Mouse (Mus musculus): ENCODE measurements around the gene Cdh13. TPM values are rescaled to one million over a fixed set of nuclear protein-coding genes. Genes with fewer than 3 reads are reported as not detected.

Gene Cdh13
- polyA plus RNA-seq, 1 experiment, result 9.4 TPM

DNA sequence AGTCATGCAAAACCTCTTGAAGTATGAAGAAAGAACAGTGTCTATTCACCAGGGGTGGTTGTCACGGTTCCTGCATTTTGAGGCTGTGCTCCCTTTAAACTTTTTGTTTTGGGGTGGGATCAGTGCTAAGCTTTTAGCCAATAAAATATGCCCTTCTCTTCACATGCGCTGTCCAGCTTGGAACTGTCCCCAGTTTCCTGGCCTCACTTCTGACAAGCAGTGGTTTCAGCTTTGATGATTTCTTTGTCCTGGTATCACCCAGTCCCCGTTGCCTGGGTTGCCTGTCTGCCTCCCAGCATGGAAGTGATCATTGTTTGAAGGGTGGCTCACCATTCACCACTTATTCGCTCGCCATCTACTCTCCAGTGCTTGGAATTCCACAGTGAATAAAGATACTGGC lies 156.3 kb downstream of the Cdh13 start:
- Histone ChIP-seq H3K79me3 (ENCODE audit: low read depth) (peaks cover 1% of the 10 kb centered on the region), H3K27me3 (ENCODE audit: control insufficient read depth, insufficient read depth, insufficient read length) (no peaks in the 10 kb centered on the region), H3K4me3 (ENCODE audit: insufficient read depth, poor library complexity, severe bottlenecking) (no peak overlapping the region), H3K79me2 (ENCODE audit: control insufficient read depth, insufficient read depth) (no peaks in the 10 kb centered on the region), H3K36me3 (ENCODE audit: control insufficient read depth, insufficient read depth) (no peaks in the 10 kb centered on the region), H3ac (ENCODE audit: control insufficient read depth, insufficient read length, low read depth) (no peak overlapping the region)
- TF ChIP-seq USF1 (IDR thresholded peaks at IDR 0.05; ENCODE audit: low read depth) (no peak), FOSL1 (IDR thresholded peaks at IDR 0.05; ENCODE audit: insufficient read depth, low read length, poor library complexity, severe bottlenecking) (no peak), CEBPB (IDR thresholded peaks at IDR 0.05; ENCODE audit: low read depth) (no peak), CTCF (IDR thresholded peaks at IDR 0.05; ENCODE audit: control insufficient read depth, insufficient read depth, insufficient read length) (no peak), MAX (IDR thresholded peaks at IDR 0.05) (no peak), MYOD1 (IDR thresholded peaks at IDR 0.05; ENCODE audit: control insufficient read depth, insufficient read length, low read depth) (no peak), MYOG (IDR thresholded peaks at IDR 0.05; ENCODE audit: control insufficient read depth, extremely low read depth, insufficient read length) (no peak)

DNA sequence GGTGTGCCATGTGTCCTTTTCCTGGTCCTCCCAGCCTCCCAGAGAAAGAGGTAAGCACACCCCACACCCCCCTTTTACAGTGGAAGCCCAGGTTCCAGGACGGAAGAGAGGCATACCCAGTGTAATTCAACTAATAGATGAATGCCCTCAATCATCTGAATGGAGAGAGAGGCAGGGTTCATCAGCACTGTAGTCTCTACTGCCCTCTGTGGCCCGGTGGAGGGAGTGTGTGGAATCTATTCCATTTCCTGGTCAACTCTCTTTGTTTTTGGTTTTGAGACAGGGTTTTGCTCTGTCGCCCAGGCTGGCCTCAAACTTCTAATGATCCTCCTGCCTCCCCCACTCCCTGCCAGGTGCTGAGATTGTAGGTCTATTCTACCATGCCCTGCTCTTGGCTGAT lies 159.8 kb downstream of the Cdh13 start:
- Histone ChIP-seq H3K79me3 (ENCODE audit: low read depth) (peaks cover 5% of the 10 kb centered on the region), H3K79me2 (ENCODE audit: control insufficient read depth, insufficient read depth) (no peaks in the 10 kb centered on the region), H3K27me3 (ENCODE audit: control insufficient read depth, insufficient read depth, insufficient read length) (no peaks in the 10 kb centered on the region), H3ac (ENCODE audit: control insufficient read depth, insufficient read length, low read depth) (no peak overlapping the region), H3K36me3 (ENCODE audit: control insufficient read depth, insufficient read depth) (no peaks in the 10 kb centered on the region), H3K4me3 (ENCODE audit: insufficient read depth, poor library complexity, severe bottlenecking) (no peak overlapping the region)
- no peak for TF ChIP-seq CEBPB (IDR thresholded peaks at IDR 0.05; ENCODE audit: low read depth)
- no peak for TF ChIP-seq USF1 (IDR thresholded peaks at IDR 0.05; ENCODE audit: low read depth)
- peak; percentile 29 for TF ChIP-seq CTCF (IDR thresholded peaks at IDR 0.05; ENCODE audit: control insufficient read depth, insufficient read depth, insufficient read length)
- TF ChIP-seq MYOG (IDR thresholded peaks at IDR 0.05; ENCODE audit: control insufficient read depth, extremely low read depth, insufficient read length), result no peak
- TF ChIP-seq FOSL1 (IDR thresholded peaks at IDR 0.05; ENCODE audit: insufficient read depth, low read length, poor library complexity, severe bottlenecking), result no peak
- TF ChIP-seq MYOD1 (IDR thresholded peaks at IDR 0.05; ENCODE audit: control insufficient read depth, insufficient read length, low read depth), result no peak

DNA sequence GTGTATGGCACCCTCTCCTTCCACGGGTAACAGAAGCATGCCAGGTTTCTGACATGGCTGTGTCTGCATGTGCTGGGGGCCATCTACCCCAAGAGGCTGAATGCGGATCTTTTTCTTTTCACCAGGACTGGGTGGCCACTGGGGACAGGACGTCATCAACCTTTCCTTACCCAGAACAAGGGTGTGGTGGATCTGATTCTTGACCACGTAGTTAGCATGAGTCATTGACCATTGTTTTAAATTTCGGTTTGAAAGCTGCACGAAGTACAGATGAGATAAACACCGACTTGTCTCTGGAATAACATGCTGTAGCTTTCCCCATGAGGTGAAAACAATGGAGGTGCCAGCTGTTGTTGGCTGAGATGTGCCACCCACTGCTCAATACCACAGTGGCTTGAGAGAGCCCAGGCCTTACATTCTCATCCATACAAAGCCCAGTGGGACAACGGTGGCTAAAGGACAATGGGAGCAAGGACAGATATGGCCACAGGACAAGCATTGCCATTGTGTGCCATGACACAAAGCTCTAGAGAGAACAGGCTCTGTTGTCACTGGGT lies 161.2 kb downstream of the Cdh13 start:
- no peak overlapping the region for H3ac ChIP-seq (ENCODE audit: control insufficient read depth, insufficient read length, low read depth)
- no peak overlapping the region for H3K4me3 ChIP-seq (ENCODE audit: insufficient read depth, poor library complexity, severe bottlenecking)
- H3K79me2 ChIP-seq (ENCODE audit: control insufficient read depth, insufficient read depth), result no peaks in the 10 kb centered on the region
- no peaks in the 10 kb centered on the region for H3K27me3 ChIP-seq (ENCODE audit: control insufficient read depth, insufficient read depth, insufficient read length)
- peaks cover 5% of the 10 kb centered on the region for H3K79me3 ChIP-seq (ENCODE audit: low read depth)
- no peaks in the 10 kb centered on the region for H3K36me3 ChIP-seq (ENCODE audit: control insufficient read depth, insufficient read depth)
- TF ChIP-seq MAX (IDR thresholded peaks at IDR 0.05) (peak; percentile 72), CEBPB (IDR thresholded peaks at IDR 0.05; ENCODE audit: low read depth) (no peak), CTCF (IDR thresholded peaks at IDR 0.05; ENCODE audit: control insufficient read depth, insufficient read depth, insufficient read length) (no peak), MYOD1 (IDR thresholded peaks at IDR 0.05; ENCODE audit: control insufficient read depth, insufficient read length, low read depth) (peak; percentile 87), MYOG (IDR thresholded peaks at IDR 0.05; ENCODE audit: control insufficient read depth, extremely low read depth, insufficient read length) (no peak), FOSL1 (IDR thresholded peaks at IDR 0.05; ENCODE audit: insufficient read depth, low read length, poor library complexity, severe bottlenecking) (peak; percentile 36), USF1 (IDR thresholded peaks at IDR 0.05; ENCODE audit: low read depth) (no peak)

DNA sequence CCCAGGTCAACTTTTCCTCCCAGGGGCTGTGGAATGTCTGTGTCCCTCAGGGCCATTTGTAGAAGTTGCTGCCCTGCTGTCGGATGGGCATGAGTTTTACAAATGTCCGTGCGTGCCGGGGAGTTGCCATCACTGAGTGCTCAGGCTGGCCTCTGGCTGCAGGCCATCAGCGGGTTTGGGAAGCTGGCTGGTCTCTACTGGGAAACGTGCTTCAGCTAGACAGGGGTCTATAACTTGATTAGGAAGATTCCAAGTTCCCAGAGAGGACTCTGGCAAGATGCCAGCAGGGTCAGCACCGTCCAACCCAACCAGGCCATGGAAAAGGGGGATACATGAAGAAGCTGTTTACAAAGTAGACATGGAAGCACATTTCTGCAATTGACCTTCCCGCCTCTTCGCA lies 163.0 kb downstream of the Cdh13 start:
- TF ChIP-seq FOSL1 (IDR thresholded peaks at IDR 0.05; ENCODE audit: insufficient read depth, low read length, poor library complexity, severe bottlenecking), result no peak
- TF ChIP-seq MYOD1 (IDR thresholded peaks at IDR 0.05; ENCODE audit: control insufficient read depth, insufficient read length, low read depth), result no peak
- TF ChIP-seq CTCF (IDR thresholded peaks at IDR 0.05; ENCODE audit: control insufficient read depth, insufficient read depth, insufficient read length), result no peak
- peaks cover 5% of the 10 kb centered on the region for H3K79me3 ChIP-seq (ENCODE audit: low read depth)
- no peak overlapping the region for H3K4me3 ChIP-seq (ENCODE audit: insufficient read depth, poor library complexity, severe bottlenecking)
- H3K36me3 ChIP-seq (ENCODE audit: control insufficient read depth, insufficient read depth), result no peaks in the 10 kb centered on the region
- H3ac ChIP-seq (ENCODE audit: control insufficient read depth, insufficient read length, low read depth), result no peak overlapping the region
- no peaks in the 10 kb centered on the region for H3K27me3 ChIP-seq (ENCODE audit: control insufficient read depth, insufficient read depth, insufficient read length)
- H3K79me2 ChIP-seq (ENCODE audit: control insufficient read depth, insufficient read depth), result no peaks in the 10 kb centered on the region

DNA sequence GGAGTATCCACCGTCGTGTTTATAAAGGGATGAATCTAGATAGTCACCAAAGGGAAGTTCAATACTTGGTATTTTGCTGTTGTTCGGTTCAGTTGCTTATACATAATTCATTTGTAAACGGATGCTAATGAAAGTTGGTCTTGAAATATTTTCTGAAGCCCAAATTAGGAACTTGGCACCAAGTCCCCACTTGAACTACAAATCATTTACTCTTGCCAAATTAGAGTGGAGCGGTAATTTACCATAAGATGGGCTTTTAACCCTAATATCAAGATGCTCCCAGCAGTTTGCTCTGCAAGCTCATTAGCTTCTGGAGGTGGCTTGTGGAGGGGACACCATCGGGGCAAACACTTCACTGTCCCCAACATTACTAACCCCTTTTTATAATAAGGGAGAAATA lies 164.5 kb downstream of the Cdh13 start:
- no peak overlapping the region for H3K4me3 ChIP-seq (ENCODE audit: insufficient read depth, poor library complexity, severe bottlenecking)
- TF ChIP-seq MYOG (IDR thresholded peaks at IDR 0.05; ENCODE audit: control insufficient read depth, extremely low read depth, insufficient read length), result no peak
- no peak for TF ChIP-seq MYOD1 (IDR thresholded peaks at IDR 0.05; ENCODE audit: control insufficient read depth, insufficient read length, low read depth)
- TF ChIP-seq USF1 (IDR thresholded peaks at IDR 0.05; ENCODE audit: low read depth), result no peak
- TF ChIP-seq CEBPB (IDR thresholded peaks at IDR 0.05; ENCODE audit: low read depth), result no peak

DNA sequence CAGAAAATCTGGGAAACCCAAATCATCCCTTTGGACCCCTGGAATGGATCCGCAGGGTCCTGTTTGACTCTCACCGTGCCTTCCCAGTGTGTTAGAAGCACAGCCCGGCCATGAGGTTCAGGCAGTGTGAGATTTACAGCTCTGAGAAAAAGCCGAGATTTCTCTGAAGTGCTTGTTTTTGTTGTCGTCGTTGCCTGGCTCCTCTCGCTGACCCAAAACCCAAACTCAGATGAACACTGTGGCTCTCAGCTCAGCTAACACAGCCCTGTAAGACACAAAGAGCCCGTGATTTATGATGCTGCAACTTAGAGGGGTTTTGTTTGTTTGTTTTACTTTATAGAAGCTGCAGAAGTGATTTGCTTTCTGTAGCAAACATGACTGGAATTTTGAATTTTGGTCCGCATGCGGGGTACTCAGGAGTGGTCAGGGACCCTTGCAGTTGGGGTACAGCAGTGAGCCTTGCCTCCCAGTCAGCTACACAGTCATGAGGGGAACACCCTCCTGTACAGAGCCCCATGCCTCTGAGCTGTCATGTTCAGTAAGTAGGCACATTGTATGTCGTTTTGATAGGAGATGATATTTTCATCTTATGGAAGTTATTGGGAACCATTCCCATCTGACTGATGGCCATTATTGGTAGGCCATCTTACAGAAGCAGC lies 169.0 kb downstream of the Cdh13 start:
- no peak overlapping the region for H3ac ChIP-seq (ENCODE audit: control insufficient read depth, insufficient read length, low read depth)
- no peaks in the 10 kb centered on the region for H3K79me2 ChIP-seq (ENCODE audit: control insufficient read depth, insufficient read depth)
- no peaks in the 10 kb centered on the region for H3K27me3 ChIP-seq (ENCODE audit: control insufficient read depth, insufficient read depth, insufficient read length)
- H3K4me3 ChIP-seq (ENCODE audit: insufficient read depth, poor library complexity, severe bottlenecking), result no peak overlapping the region
- H3K79me3 ChIP-seq (ENCODE audit: low read depth), result no peaks in the 10 kb centered on the region
- no peaks in the 10 kb centered on the region for H3K36me3 ChIP-seq (ENCODE audit: control insufficient read depth, insufficient read depth)
- TF ChIP-seq CTCF (IDR thresholded peaks at IDR 0.05; ENCODE audit: control insufficient read depth, insufficient read depth, insufficient read length) (no peak), FOSL1 (IDR thresholded peaks at IDR 0.05; ENCODE audit: insufficient read depth, low read length, poor library complexity, severe bottlenecking) (no peak), MYOG (IDR thresholded peaks at IDR 0.05; ENCODE audit: control insufficient read depth, extremely low read depth, insufficient read length) (no peak)

More for the DNA sequence above, 164.5 kb downstream of the Cdh13 start:
- Histone ChIP-seq H3K79me3 (ENCODE audit: low read depth) (peaks cover 5% of the 10 kb centered on the region), H3K79me2 (ENCODE audit: control insufficient read depth, insufficient read depth) (no peaks in the 10 kb centered on the region), H3K27me3 (ENCODE audit: control insufficient read depth, insufficient read depth, insufficient read length) (no peaks in the 10 kb centered on the region), H3K36me3 (ENCODE audit: control insufficient read depth, insufficient read depth) (no peaks in the 10 kb centered on the region), H3ac (ENCODE audit: control insufficient read depth, insufficient read length, low read depth) (no peak overlapping the region)
